Mouse (Mus musculus) CD4-positive, CD25-positive, alpha-beta regulatory T cell, adult 4 months (primary cell): ENCODE results near the gene Taf5l. TPM values are rescaled to one million over a fixed set of nuclear protein-coding genes. Genes with fewer than 3 reads are reported as not detected.
A peak's percentile ranks its signal among the peaks of the same experiment; 100 is the strongest.
"Not testable (repeated sequence)": the region's sequence is repeated elsewhere in the genome, so short reads cannot be mapped to it uniquely, and the experiment has no call there.

Source experiments
- ATAC-seq: one replicate; pipeline ENCODE4 v1.8.0; 2017
- polyA plus RNA-seq, 2 experiments: library from polyadenylated mRNA; unstranded; fragments of 100-300 nt; shearing (Covaris generic); gene quantifications; one replicate each; pipeline ENCODE4 v1.2.1; 2017

The Taf5l gene
- polyA plus RNA-seq, 2 experiments from 2014 or later = 12.3 to 13.2 TPM

DNA sequence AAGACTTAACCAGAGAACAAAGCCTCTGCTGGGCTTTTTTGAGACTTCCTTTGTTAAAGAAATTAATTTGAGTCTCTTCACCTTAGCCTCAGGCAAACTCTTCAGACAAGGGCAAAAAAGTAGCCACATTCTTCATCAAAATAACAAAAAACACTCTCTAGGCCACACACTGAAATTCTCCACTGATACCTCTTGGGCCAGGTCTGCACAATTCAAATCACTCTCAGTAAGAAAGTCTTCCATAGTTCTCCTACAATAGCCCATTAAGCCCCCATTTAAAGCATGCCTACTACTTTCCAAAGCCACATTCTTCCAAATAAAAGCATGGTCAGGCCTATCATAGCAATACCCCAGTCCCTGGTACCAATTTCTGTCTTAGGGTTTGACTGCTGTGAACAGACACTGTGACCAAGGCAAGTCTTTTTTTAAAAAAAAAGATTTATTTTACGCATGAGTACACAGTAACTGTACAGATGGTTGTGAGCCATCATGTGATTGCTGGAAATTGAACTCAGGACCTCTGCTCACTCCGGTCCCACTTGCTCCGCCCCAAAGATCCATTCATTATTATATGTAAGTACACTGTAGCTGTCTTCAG lies 9.1 kb downstream of the Taf5l start:
- no peak for ATAC-seq

DNA sequence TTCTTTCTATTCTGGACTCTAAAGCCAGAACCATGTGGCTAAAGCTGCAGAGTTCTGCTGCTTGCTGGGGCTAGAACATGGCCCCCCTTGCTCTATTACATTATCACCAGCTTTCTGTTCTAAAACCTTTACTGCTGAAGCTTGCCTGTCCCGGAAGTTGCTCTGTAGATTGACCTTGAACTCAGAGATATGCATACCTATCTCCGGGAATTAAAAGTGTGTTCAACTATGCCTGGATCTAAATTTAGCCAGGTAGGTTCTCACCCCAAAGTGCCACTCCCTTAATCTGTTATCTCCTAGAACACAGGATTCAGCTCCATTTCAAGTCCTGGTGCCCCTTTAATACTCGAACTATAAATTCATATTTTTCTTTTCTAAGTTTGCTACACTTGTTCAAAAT lies 9.6 kb downstream of the Taf5l start:
- no peak for ATAC-seq

GRCm38 (mm10) chr8:124007829-124008228 lies 13.4 kb downstream of the Taf5l start:
- ATAC-seq = no peak

GRCm38 (mm10) chr8:124002546-124003108 lies 18.6 kb downstream of the Taf5l start:
- no peak for ATAC-seq

GRCm38 (mm10) chr8:123999568-123999967 lies 21.6 kb downstream of the Taf5l start:
- ATAC-seq = no peak

GRCm38 (mm10) chr8:123993997-123994396 lies 27.2 kb downstream of the Taf5l start:
- ATAC-seq = no peak

GRCm38 (mm10) chr8:123993597-123993996 lies 27.6 kb downstream of the Taf5l start:
- ATAC-seq = no peak

DNA sequence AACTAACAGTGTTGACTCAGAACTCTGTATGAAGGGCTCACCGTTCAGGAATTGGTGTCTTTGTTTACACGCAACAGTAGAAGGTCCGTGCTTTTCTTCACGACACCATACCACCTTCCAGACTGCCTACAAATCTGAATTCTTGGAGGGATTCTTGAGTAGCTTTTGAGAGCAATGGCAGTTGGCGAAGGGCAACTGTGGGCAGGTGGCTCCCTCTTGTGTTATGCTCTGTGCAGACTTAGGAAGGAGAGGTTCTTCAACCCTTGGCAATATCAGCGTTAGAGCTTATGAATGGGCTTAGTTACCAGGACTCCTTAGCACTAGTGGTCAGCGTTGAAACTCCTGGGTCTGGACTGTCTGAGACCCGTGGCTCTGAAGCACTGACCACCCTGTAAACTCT lies 28.6 kb downstream of the Taf5l start:
- ATAC-seq = no peak

GRCm38 (mm10) chr8:123990277-123991049 lies 30.7 kb downstream of the Taf5l start:
- ATAC-seq = no peak

DNA sequence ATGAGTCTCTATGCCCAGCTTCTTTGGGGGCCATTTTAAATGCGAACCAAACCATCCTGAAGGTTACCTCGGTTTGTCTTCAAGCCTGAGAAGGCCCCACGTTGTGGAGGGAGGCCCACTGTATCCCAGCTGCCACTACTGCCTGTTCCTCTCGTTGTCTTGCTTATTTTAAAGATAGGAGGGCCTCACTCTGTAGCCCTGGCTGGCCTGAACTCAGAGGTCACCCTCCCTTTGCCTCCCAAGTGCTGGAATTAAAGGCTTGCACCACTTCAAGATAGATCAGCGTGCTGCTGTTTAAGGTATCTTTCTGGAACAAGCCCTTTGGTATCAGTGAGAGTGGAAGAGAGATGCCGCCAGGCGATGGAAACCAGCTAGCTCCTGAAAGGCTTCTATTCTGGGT lies 32.1 kb downstream of the Taf5l start:
- ATAC-seq = no peak

- ATAC-seq = no peak
Observed at GRCm38 (mm10) chr8:123988605-123989038, 32.6 kb downstream of the Taf5l start.

DNA sequence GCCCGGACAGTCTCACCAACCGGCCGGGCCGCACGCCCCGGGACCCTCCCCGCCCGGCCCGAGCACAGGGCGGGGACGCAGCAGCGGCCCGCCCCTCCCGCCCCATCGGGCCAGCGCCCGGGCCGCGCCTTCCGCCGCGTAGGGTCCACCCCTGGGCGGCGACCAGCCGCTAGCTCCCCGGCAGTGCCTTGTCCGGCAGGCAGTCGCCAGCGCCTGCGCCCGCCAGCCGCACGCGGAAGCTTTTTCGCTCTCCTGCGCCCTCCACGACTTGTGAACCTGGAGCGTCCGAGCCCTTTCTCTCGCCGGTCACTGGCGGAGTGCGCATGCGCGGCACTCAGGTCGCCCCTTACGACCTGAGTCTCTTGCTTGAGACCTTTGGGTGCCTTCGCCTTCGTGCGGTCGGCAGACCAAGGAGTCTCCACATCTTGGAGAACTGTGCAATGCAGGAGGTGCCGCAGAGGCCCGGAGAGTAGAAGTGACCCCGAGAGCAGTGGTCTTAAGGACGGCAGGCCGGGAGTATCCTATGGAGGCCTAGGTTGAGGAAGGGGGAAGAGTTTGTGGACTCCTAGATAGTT lies 38.3 kb downstream of the Taf5l start, which contains the start of gene Abcb10:
Gene Abcb10 (minus strand): TSS at position 297 of the 575 bp plus-strand sequence.
- peak; percentile 58 for ATAC-seq

DNA sequence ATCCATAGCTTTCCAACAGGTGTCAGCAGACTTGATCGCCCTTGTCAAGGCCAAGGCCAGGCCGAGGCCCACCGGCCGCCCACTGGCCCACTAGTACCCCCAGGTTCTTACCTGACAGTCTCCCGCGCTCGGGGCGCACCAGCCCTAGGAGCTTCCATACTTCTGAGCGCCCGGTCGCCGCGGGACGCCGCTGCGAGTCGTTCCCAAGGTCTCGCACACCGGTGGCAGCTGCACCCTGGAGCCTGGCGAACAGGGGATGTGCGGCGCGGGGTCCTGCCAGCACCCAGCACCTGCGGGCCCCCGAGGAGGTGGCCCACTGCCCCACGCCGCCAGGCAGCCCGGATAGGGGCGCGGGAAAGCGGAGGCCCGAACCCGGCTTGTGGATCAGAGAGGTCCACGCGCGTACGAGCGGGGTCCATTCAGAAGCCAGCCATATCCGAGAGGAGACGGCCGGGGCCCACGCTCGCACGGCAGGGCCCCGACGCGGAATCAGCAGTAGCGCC lies 38.9 kb downstream of the Taf5l start:
- peak; percentile 37 for ATAC-seq

- ATAC-seq = no peak
Observed at GRCm38 (mm10) chr8:123981674-123982073, 39.5 kb downstream of the Taf5l start.

DNA sequence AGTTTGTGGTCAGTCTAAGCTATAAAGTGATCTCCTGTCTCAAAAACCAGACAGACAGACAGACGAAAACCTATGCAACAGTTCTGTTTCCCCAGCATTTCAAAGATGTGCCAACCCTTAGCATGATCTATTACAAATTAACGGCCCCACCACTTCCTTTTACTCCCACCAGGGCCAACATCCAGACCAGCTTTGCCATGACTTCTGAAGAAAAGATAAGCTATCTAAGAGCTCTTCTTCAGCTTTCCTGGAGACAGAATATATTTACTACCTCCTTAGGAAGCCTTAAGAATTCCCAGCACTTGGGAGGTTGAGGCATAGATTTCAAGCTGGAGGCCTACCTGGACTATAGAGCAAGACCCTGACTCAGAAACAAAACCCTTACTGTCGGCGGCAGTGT lies 41.0 kb downstream of the Taf5l start:
- no peak for ATAC-seq

- ATAC-seq = no peak
Observed at GRCm38 (mm10) chr8:123978926-123979325, 42.3 kb downstream of the Taf5l start.

GRCm38 (mm10) chr8:123978166-123978838 lies 42.9 kb downstream of the Taf5l start:
- no peak for ATAC-seq

GRCm38 (mm10) chr8:123977499-123977898 lies 43.7 kb downstream of the Taf5l start:
- no peak for ATAC-seq

GRCm38 (mm10) chr8:123973495-123973894 lies 47.7 kb downstream of the Taf5l start:
- ATAC-seq = no peak

DNA sequence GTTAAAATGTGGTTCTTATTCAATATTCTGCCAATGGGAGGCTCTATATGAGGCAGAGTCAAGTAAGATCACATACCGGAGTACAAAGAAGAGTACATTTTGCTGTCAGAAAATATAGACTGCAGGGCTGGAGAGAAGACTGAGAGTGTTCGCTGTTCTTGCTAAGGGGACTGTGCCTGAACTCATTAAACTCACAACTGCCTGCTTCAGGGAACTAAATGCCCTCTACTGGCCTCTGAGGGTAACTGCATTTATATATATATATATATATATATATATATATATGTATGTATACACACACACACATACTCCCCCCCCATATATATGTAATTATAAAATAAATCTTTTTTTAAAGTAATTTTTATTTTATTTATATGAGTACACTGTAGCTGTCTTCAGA lies 54.3 kb downstream of the Taf5l start:
- no peak for ATAC-seq

GRCm38 (mm10) chr8:123961371-123961770 lies 59.8 kb downstream of the Taf5l start:
- ATAC-seq = no peak

GRCm38 (mm10) chr8:123960556-123960955 lies 60.6 kb downstream of the Taf5l start:
- not testable (repeated sequence) for ATAC-seq

DNA sequence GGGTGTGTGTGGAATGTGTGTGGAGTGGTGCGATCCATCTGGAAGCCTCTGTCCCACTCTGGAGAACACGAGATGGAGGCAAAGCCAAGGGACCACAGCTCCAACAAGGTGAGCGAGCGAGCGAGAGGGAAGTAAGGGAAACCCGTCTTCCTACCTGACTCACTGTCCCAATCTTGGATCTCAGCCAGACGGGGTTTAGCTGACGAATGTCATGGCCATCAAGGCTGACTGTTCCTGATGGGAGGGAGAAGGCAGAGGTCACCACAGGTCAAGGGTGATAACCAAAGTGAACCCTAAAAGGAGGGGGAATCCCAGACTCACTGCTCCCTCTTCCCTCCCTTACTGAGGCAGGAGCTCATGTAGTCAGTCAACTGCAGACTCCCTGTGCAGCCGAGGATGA lies 61.1 kb downstream of the Taf5l start:
- ATAC-seq = no peak
